Mouse (Mus musculus) urinary bladder, adult 2 months (tissue): ENCODE measurements around the gene Tdrd1. TPM values are rescaled to one million over a fixed set of nuclear protein-coding genes. Genes with fewer than 3 reads are reported as not detected.

Source experiments
- DNase-seq: peaks from one replicate; pipeline ENCODE4 v3.0.0; 2022; ENCODE audit warnings: low spot score
- polyA plus RNA-seq: library from polyadenylated mRNA; depleted of rRNA; stranded (reverse); fragments of >200 nt; gene quantifications from 2 replicates; pipeline ENCODE4 v1.2.3, GENCODE M21; 2012; rRNA removed

Gene Tdrd1
- polyA plus RNA-seq, 1 experiment, result 0.06 TPM

DNA sequence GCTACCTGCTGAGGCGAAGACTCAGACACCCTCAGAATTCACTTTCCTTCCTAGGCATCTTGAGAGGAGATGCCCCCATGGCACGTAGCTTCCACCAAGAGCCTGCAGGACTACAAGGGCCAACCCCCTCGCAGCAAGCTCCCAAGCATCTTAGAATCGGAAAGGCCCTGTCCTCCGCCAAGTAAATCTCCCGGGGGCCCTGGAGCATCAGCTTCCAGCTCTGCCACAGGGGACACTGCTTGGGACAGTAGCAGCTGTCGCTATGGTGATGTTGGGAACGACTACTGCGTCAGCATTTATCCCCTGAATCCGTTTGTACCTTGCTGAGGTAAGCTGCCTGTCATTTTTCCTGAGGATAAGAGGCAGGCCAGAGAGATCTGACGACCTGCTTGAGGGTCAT, 84.6 kb downstream of the Tdrd1 start:
- no peak for DNase-seq

DNA sequence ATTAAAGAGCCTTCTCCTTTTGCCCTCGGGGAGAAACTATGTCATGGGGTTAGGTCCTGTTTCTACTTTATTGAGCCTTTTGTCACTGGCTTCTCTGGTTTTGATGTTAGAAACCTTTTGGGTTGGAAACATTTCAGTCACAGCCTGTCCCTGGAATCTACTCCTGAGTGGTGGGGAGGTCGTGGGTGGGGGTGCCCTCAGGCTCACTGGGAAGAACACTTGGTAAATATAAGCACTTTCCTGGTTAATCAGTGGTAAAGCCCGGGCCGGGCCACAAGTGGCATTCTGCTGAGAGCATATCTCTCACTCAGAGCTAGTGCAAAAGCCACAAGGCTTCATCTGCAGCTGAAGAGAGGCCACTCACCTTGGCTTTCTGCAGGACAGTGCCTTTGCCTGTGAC, 87.8 kb downstream of the Tdrd1 start:
- DNase-seq, result no peak

DNA sequence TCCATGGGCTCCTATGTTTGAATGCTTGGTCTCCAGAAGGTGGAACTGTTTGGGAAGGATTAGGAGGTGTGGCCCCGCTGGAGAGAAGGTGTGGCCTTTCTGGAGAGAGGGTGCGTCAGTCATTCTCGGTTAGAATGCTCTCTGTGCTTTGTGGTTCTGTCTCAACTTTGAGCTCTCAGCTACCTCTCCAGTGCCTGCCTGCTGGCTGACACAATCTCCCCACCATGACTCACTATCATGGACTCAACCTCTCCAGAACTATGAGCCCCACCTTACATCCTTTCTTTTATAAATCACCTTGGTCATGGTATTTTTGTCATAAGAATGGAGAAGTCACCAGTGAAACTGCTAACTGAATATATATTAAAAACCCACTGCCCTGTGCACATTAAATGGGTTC, 88.6 kb downstream of the Tdrd1 start:
- no peak for DNase-seq

DNA sequence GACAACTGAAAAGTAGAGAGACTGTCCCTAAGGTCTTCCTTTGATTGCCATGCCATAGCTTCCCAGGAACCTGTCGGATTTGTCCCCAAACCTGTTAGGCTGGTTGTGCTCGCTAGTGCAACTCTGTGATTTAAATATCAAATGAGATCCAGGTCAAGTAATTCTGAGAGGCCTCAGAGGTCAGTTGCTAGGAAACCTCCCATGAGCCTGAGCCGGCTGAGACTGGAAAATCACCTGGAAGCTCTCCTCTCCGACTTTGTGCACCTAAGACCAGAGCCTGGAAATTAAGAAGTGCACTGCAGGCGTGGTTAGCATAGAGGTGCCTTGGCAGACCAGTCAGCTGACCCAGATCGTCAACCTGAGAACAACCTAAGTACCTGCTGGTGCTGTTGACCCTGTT, 89.1 kb downstream of the Tdrd1 start:
- DNase-seq, result no peak

Other genes with a start within 250 kb of the Tdrd1 start
- 1.0 TPM in 2 replicates for gene Adrb1, start 104.0 kb upstream of the Tdrd1 start, polyA plus RNA-seq
- gene Ccdc186, start 4.0 kb upstream of the Tdrd1 start, polyA plus RNA-seq, result 10.4 and 14.2 TPM in 2 replicates
- gene Vwa2, start 48.0 kb downstream of the Tdrd1 start, polyA plus RNA-seq, result 0.01 TPM in 1 of 2 replicates, not detected in the other
- gene Afap1l2, start 182.0 kb downstream of the Tdrd1 start, polyA plus RNA-seq, result 11.4 and 12.2 TPM in 2 replicates